Mouse (Mus musculus): ENCODE data around the gene Irx2. TPM values are rescaled to one million over a fixed set of nuclear protein-coding genes. Genes with fewer than 3 reads are reported as not detected.

Gene Irx2
- not detected for total RNA-seq (2023)

GRCm38 (mm10) chr13:72628462-72628916 lies at the start of gene Irx2:
Gene Irx2, plus strand, starts transcription at chr13:72628820.

All from T-cell, adult 66 days (primary cell).